Mouse (Mus musculus) midbrain, embryonic 10.5 days (tissue): Measurements from ENCODE around the gene Itpr2. TPM values are rescaled to one million over a fixed set of nuclear protein-coding genes. Genes with fewer than 3 reads are reported as not detected.

Experiments
- DNase-seq: peaks from one replicate; pipeline ENCODE4 v3.0.0-alpha.2; 2017; ENCODE audit warnings: low spot score
- H3K27ac ChIP-seq: fragments of 300-500 bp; sonication (generic); replicated peaks from 2 replicates; pipeline ENCODE4 v1.5.1; 2016; ENCODE audit warnings: mild to moderate bottlenecking
- H3K27me3 ChIP-seq: fragments of 300-500 bp; sonication (generic); 2 replicates; pipeline ENCODE4 v1.6.1; 2016; ENCODE audit warnings: low read depth, mild to moderate bottlenecking; ENCODE audit not compliant: poor library complexity, severe bottlenecking
- H3K36me3 ChIP-seq: fragments of 300-500 bp; sonication (generic); 2 replicates; pipeline ENCODE4 v1.6.1; 2016; ENCODE audit warnings: mild to moderate bottlenecking, moderate library complexity
- H3K4me1 ChIP-seq: fragments of 300-500 bp; sonication (generic); 2 replicates; pipeline ENCODE4 v1.6.1; 2016
- H3K4me3 ChIP-seq: fragments of 300-500 bp; sonication (generic); 2 replicates; pipeline ENCODE4 v1.5.1; 2016; ENCODE audit warnings: mild to moderate bottlenecking, moderate library complexity
- H3K9me3 ChIP-seq: fragments of 300-500 bp; sonication (generic); replicated peaks from 2 replicates; pipeline ENCODE4 v1.6.1; 2016; ENCODE audit warnings: mild to moderate bottlenecking
- WGBS: fragments of 180-500 bp; shearing (Covaris S2); methylation state at CpG from one replicate; pipeline ENCODE4 v1.1.7; 2016; 5-methylcytosine and 5-hydroxymethylcytosine counted together
- polyA plus RNA-seq: library from polyadenylated mRNA; unstranded; fragments of >200 nt; fragmentation: Nextera tagmentation; extraction: Ambion mirVana; gene quantifications from 2 replicates; pipeline ENCODE4 v1.2.1, GENCODE M21; 2016

Gene Itpr2
- polyA plus RNA-seq, 1 experiment from 2014 or later = 4.4 TPM

DNA sequence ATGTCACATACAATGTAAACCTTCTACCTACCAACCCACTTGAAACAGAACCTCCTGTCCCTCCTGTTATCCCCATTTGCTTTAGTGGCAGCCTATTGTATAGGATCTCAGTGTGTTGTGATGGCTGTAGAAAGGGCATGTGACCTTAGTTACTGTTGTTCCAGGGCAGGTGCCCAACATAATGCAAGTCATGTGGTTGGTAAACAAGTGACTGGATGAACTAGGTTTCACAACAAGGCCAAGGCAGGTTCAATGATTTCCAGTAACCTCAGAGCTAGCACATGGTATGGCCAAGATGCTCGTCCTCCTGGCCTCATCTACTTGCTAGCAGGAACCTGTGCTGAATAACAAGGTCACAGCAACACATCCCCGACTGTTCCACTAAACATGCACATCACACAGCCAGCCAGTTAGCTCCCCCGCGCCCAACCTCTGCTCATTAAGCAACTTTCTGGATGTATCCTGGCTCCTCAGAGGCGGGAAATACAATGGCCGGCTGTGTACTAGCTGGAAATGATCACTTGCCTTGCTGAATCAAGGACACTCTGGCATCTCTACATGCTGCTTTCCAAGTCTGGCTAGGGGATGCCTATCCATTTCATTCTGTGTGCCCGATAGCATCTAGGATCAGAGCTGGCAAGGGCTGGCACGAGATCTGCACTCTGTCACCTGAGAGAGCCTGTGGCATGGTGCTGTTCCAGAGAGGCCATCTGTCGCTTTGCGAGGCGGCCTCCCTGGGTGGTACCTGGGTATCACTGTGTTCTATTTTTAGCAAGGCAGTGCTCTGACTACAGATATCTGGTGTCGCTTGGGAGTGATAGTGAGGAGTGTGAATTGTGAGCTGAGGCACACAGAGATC, 375.0 kb downstream of the Itpr2 start:
- H3K4me1 ChIP-seq = no peaks in the 10 kb centered on the region
- H3K27me3 ChIP-seq = no peaks in the 10 kb centered on the region
- H3K36me3 ChIP-seq = no peaks in the 10 kb centered on the region
- H3K27ac ChIP-seq = no peak overlapping the region; the same call in 1 of the 2 replicates
- DNase-seq = no peak
- no peak overlapping the region for H3K4me3 ChIP-seq
- WGBS = 88% methylated on average over 12 of the region's 12 CpGs
- no peaks in the 10 kb centered on the region for H3K9me3 ChIP-seq

DNA sequence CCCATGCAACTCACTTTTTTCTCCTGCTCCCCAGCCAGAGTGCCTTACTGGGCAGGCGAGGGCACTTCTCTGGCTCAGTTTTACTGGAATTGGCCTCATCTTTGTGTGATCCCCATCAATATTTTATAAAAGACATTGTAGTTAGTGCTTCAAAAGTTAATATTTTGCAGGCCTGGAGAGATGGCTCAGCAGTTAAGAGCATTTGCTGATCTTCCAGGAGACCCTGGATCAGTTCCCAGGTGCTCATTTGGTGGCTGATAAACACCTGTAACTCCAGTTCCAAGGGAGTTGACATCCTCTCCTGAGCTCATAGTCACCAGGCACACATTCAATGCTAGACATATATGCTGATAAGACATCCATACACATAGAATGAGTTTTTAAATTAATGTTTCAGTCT, 376.4 kb downstream of the Itpr2 start:
- Histone ChIP-seq H3K9me3 (no peaks in the 10 kb centered on the region), H3K36me3 (no peaks in the 10 kb centered on the region), H3K27ac (no peak overlapping the region), H3K4me1 (no peaks in the 10 kb centered on the region), H3K27me3 (no peaks in the 10 kb centered on the region), H3K4me3 (no peak overlapping the region)
- WGBS = 95% methylated on average over 1 of the region's 1 CpGs
- peak; percentile 6 for DNase-seq

DNA sequence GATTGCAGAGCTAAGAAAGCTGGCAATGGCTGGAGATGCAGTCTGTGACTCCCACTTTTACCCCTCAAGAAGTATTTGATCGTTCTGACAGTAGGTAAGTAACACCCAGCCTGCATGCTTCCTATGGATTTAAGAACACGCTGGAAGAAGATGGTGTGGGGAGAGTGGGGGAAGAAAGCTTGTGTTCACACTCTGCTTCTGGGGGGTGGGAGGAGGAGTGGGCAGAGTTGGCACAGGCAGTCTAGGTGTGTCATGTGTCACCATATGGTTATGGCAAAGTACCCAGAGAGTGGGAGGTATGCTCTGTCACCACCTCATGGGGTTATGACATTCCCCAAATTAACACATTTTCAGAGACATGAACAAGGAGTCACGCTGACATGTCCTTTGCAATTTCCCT, 377.5 kb downstream of the Itpr2 start:
- no peak for DNase-seq
- WGBS = 78% methylated on average over 3 of the region's 3 CpGs
- Histone ChIP-seq H3K4me1 (no peaks in the 10 kb centered on the region), H3K4me3 (no peak overlapping the region), H3K9me3 (no peaks in the 10 kb centered on the region), H3K27me3 (no peaks in the 10 kb centered on the region), H3K36me3 (no peaks in the 10 kb centered on the region), H3K27ac (no peak overlapping the region)

DNA sequence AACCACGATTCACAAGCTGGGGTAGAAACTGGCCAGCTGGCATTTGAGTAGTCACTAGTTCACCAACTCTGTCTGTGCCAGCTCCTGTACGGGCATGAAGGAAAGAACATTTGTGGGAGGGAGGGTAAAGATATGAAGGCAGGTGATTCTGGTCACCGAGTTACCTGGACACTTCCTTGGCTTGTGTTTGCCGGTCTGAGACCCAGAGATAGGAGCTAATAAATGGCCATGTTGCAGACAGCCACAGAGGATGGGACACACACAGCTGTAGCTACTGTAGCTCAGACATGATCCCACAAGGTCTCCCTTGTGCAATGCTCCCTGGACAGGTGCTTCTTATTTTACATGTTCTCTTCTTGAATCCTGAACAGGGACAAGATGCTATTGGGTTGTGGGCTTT, 378.4 kb downstream of the Itpr2 start:
- WGBS = 95% methylated on average over 4 of the region's 4 CpGs
- no peak overlapping the region for H3K27ac ChIP-seq

DNA sequence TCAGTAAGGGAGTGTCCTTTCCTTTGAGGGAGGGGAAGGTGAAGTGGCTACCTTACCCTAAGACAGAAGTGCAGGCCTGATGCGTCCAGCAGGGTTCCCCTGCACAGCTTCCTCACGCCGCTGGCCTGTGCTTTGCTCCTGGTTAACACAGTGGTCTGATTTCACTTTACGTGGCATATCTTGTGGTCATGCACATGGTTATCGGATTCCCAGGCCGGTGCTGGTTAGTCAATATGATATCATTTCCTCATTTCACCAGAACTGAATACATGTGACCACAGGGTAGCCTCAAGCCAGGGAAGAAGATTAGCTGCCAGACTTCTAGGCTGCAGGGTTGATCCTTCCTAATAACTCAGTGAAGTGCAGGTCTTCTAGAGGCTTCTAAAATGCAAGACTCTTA, 381.9 kb downstream of the Itpr2 start:
- no peaks in the 10 kb centered on the region for H3K27me3 ChIP-seq
- no peaks in the 10 kb centered on the region for H3K9me3 ChIP-seq
- H3K4me3 ChIP-seq = no peak overlapping the region
- H3K27ac ChIP-seq = no peak overlapping the region
- peaks cover 6% of the 10 kb centered on the region for H3K4me1 ChIP-seq
- H3K36me3 ChIP-seq = no peaks in the 10 kb centered on the region
- WGBS = 86% methylated on average over 6 of the region's 6 CpGs
- DNase-seq = peak; percentile 8

More for the DNA sequence above, 378.4 kb downstream of the Itpr2 start:
- Histone ChIP-seq H3K4me3 (no peak overlapping the region), H3K27me3 (no peaks in the 10 kb centered on the region), H3K4me1 (no peaks in the 10 kb centered on the region), H3K36me3 (no peaks in the 10 kb centered on the region), H3K9me3 (no peaks in the 10 kb centered on the region)
- DNase-seq = no peak

DNA sequence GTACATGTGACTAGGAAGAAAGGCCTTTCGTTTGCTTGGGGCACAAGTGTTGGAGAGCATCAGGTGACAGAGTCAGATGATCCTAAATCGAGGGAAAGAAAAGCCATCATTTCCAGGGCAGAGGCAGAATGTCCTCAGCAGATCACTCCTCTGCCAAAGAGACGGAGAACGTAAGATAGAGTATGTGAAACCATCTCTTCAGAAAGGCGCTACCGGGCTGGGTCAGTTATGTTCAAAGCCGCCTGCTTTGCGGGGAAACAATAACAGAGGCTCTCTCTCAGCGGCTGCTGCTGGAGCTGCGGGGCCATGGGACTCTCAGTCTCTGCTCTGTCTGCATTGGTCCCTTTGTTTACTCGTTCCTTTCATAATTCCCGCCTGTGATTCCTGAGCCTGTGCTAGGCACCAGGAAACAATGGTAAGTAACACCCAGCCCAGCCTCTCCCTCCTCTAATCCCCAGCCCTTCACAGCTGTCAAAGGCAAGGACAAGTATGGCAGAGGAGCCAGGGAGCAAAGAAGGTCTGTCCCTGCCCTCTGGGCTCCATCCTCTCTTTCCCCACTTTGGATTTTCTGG, 387.2 kb downstream of the Itpr2 start:
- H3K4me3 ChIP-seq = peak overlapping the region; percentile 21

DNA sequence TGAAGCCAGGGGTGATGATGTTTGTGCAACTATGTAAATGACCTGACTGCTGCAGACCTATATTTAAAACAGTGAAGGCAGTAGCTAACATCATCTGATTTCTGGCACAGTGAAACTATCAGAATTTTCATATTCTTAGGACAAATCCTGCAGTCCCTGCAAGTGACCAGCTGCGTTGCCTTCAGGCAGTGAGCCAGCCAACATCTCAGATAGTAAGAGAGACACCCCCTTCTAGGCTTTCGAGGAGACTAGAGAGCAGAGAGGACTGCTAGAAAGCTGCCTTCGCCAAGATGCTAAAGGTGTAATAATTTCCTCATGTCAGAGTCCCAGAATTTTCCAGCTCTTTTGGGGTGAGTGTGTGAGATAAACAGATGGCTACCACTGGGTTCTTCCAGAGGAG, 388.0 kb downstream of the Itpr2 start:
- Histone ChIP-seq H3K9me3 (no peaks in the 10 kb centered on the region), H3K27me3 (no peaks in the 10 kb centered on the region), H3K4me1 (peaks cover 62% of the 10 kb centered on the region), H3K36me3 (no peaks in the 10 kb centered on the region), H3K27ac (peak overlapping the region; percentile 88), H3K4me3 (no peak overlapping the region)
- DNase-seq = no peak
- WGBS = 81% methylated on average over 3 of the region's 3 CpGs

More for the DNA sequence above, 387.2 kb downstream of the Itpr2 start:
- peak; percentile 74 for DNase-seq
- H3K27ac ChIP-seq = peak overlapping the region; percentile 88
- H3K36me3 ChIP-seq = no peaks in the 10 kb centered on the region
- peaks cover 59% of the 10 kb centered on the region for H3K4me1 ChIP-seq
- H3K9me3 ChIP-seq = no peaks in the 10 kb centered on the region
- WGBS = 8% methylated on average over 12 of the region's 12 CpGs
- no peaks in the 10 kb centered on the region for H3K27me3 ChIP-seq

DNA sequence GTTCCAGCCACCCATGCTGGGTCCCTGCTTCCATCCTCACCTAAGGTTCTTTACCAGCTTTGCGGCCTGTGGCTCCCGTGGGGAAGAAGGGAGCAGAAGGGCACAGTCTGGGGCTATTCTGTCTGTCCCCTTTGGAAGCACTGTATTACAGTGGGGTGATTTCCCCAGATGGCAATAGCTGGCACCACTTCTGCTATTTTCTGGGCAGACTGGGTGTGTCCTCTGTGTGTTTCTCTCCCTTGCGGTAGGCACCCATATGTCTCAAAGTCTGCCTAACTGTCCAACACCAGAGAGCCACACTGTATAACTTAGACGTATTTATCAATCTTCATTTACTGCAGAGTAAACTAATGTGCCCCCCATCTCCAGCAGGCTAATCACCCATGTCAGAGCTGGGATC, 388.9 kb downstream of the Itpr2 start:
- 90% methylated on average over 4 of the region's 4 CpGs for WGBS
- Histone ChIP-seq H3K27ac (peak overlapping the region; percentile 88), H3K4me1 (peaks cover 66% of the 10 kb centered on the region), H3K36me3 (no peaks in the 10 kb centered on the region), H3K27me3 (no peaks in the 10 kb centered on the region), H3K9me3 (no peaks in the 10 kb centered on the region), H3K4me3 (no peak overlapping the region)
- no peak for DNase-seq

DNA sequence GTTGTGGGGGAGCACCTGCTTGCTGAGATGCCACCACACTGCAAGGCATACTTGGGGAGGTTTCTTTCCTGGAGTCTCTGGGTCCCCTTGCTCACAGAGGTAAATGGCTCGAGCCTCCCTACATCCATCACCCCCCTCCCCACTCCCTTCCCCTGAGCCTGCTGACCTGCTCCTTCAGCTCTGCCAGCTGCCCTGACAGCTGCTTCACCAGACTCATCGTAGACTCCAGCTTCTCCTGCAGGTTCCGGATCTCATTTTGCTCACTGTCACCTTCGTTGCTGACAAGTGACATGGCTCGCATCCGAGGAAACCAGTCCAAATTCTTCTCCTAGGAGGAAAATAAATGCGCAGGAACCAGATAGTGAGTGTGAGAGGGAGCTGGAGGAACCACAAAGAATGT, 389.8 kb downstream of the Itpr2 start:
- peaks cover 66% of the 10 kb centered on the region for H3K4me1 ChIP-seq
- H3K9me3 ChIP-seq = no peaks in the 10 kb centered on the region
- H3K27me3 ChIP-seq = no peaks in the 10 kb centered on the region
- peak overlapping the region; percentile 88 for H3K27ac ChIP-seq
- WGBS = 73% methylated on average over 7 of the region's 7 CpGs
- peak; percentile 32 for DNase-seq
- no peak overlapping the region for H3K4me3 ChIP-seq
- H3K36me3 ChIP-seq = no peaks in the 10 kb centered on the region

DNA sequence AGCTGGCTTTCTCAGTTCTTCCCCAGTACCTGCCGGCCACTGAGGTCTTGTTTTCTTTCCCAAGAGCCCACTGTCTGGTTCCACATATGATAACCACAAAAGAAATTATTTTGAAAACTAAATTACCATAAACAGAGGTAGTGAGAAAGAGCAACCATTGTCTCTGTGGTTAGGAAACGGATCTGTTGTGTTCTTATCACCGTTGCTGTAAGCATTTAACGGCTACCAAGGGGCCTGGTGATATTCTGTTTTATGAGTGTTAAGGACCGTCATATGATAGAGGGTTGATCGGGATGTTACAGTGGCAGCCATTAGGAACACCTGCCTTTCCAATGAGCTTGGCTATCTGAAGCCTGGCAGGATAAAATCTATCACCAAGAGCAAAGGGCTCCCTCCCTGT, 390.2 kb downstream of the Itpr2 start:
- no peak overlapping the region for H3K4me3 ChIP-seq
- peak overlapping the region; percentile 88 for H3K27ac ChIP-seq
- H3K4me1 ChIP-seq = peaks cover 66% of the 10 kb centered on the region
- no peaks in the 10 kb centered on the region for H3K36me3 ChIP-seq
- no peaks in the 10 kb centered on the region for H3K27me3 ChIP-seq
- WGBS = 70% methylated on average over 6 of the region's 6 CpGs
- no peak for DNase-seq
- no peaks in the 10 kb centered on the region for H3K9me3 ChIP-seq

DNA sequence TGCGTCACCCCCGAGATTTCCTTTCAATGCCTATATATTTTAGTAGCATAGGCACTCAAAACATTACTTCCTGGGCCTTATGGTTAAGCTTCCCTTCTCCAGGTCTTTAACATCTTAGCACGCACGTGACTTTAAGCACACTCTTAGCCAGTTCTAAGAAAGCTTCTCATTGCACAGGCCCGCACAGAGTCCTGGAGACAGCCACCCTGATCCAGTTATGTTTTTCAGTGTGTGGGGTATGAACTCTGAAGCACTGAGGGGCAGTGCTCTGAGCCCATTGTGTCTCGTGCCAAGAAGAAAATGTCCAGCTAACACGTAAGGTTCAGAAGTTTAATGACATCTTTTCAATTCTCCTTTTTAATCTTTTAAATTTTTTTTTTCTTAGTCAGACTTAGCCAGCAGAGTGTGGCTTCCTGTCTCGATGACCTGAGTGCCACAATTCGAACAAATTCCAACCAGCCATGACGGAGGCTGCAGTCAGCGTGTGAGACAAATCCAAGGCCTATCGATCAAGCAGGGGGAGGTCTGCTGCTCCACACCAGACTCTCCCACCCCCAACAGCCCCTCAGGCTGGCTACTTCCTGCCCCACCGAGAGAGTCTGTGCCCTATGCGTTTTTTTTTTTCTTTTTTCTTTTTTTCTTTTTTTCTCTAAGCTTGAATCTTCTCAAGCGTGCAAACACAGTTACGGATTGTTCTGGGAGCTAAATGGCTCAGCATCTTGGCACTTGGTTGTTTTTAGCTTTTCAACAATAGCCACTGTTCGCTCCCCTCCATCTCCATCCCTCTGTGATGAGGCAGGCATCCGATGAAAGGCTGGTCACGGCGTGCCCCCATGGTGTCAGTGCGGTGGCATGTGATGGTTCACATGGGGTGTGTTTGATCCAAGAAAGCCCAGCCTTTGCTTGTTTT, 390.9 kb downstream of the Itpr2 start:
- DNase-seq = peak; percentile 74
- peak overlapping the region; percentile 11; the same call in 1 of the 2 replicates for H3K4me3 ChIP-seq
- H3K27ac ChIP-seq = peak overlapping the region; percentile 88
- H3K9me3 ChIP-seq = no peaks in the 10 kb centered on the region
- 32% methylated on average over 21 of the region's 21 CpGs for WGBS
- peaks cover 66% of the 10 kb centered on the region for H3K4me1 ChIP-seq
- no peaks in the 10 kb centered on the region for H3K27me3 ChIP-seq
- no peaks in the 10 kb centered on the region for H3K36me3 ChIP-seq

DNA sequence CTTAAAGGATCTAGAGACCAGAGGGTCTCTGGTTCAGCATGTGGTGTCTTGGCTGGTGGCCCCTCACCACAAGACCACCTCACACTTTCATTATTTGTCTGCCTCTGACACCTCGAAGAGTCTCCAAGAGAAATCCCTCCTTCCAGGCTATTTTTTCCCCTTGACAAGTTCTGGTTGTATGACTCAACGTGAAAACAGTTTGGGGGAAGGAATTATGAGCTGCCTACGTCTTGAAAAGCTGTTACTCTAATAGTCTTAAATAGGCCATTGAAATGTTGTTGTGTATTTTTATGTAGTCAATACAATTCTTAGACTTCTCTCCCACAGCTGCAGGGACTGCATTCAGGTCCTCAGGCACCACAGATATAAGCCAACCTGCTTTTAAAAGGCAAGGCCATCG, 391.6 kb downstream of the Itpr2 start:
- no peaks in the 10 kb centered on the region for H3K27me3 ChIP-seq
- H3K9me3 ChIP-seq = peaks cover 4% of the 10 kb centered on the region; the same call in 1 of the 2 replicates
- peaks cover 63% of the 10 kb centered on the region for H3K4me1 ChIP-seq
- WGBS = 81% methylated on average over 4 of the region's 4 CpGs
- peak overlapping the region; percentile 88 for H3K27ac ChIP-seq
- no peaks in the 10 kb centered on the region for H3K36me3 ChIP-seq
- DNase-seq = no peak
- H3K4me3 ChIP-seq = no peak overlapping the region
